Mouse (Mus musculus) splenic B cell, adult 2 months (primary cell): Measurements from ENCODE around the gene Vmn1r201.

Source experiments
- DNase-seq: peaks from one replicate; pipeline ENCODE4 v3.0.0-alpha.2; 2011; ENCODE audit warnings: low read depth, low spot score
- H3K27me3 ChIP-seq: 2 replicates; pipeline ENCODE4 v1.6.1; 2012; ENCODE audit warnings: mild to moderate bottlenecking, low read length, moderate library complexity, mixed read lengths; ENCODE audit not compliant: control insufficient read depth, poor library complexity, insufficient read depth, severe bottlenecking
- H3K36me3 ChIP-seq: 2 replicates; pipeline ENCODE4 v1.6.1; 2012; ENCODE audit warnings: mild to moderate bottlenecking, low read length, moderate library complexity, mixed read lengths; ENCODE audit not compliant: control insufficient read depth, poor library complexity, insufficient read depth, severe bottlenecking

Vmn1r201 gene

DNA sequence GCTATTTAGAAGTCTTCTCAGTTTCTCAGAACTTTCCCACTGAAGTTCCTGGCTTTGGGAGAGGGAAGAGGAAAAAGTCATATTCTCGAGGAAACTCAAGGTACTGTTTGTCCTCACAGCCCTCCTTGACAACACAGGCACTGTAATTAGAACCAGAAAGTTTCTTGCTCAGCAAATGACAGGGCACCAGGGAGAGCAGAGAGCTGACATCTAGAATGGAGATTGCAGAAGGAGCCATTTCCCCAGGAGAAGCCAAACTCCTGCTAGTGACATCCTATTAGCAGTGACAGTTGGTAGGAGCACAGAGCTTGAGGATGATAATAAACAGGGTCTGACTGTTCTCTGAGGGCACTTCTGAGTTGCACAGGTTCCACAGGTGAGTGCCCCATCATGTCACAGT lies at the start of gene Vmn1r201:
TSS of gene Vmn1r201 (plus strand) at position 301 of the 400 bp plus-strand sequence.
- no peaks in the 10 kb centered on the region for H3K36me3 ChIP-seq
- no peak for DNase-seq
- no peaks in the 10 kb centered on the region for H3K27me3 ChIP-seq

DNA sequence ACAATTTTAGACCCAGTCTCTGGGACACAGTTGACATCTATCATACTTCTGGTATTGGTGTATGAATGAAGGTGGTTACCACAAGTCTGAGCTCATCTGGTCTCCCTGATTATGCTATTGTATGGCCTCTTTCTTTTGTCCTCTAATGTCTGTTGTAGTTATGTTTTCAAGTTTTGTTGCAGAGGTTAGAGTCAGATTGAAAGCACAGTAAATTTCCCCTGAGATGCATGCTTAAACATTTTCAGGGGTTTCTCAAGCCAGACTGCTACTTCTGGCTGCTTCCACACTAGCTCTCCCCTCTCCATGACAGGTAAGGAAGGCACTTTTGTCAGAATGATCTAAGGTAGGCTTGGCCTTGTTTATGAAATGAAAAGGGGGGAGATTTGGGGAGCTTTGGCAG lies 16.6 kb upstream of the Vmn1r201 start:
- Histone ChIP-seq H3K36me3 (no peaks in the 10 kb centered on the region), H3K27me3 (no peaks in the 10 kb centered on the region)
- DNase-seq, result no peak

DNA sequence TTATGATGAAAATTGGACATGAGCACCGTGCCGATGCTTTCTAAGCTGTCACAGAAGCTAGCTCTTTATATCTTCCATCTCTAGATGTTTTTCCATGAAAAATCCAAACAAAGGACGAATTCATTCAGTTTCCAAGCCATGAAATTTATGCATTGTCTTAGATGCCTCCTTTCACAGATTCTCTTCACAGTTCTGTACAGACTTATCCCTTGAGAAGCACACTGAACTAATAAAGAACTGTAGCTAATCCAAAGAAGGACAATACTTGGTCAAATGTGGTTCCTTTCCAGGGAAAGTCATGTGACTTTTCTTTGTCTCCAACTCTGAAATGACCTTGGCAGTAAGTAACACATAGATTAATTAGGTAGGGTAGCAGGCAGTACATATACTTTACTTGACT lies 30.7 kb downstream of the Vmn1r201 start:
- no peak for DNase-seq
- no peaks in the 10 kb centered on the region for H3K36me3 ChIP-seq
- H3K27me3 ChIP-seq, result no peaks in the 10 kb centered on the region

DNA sequence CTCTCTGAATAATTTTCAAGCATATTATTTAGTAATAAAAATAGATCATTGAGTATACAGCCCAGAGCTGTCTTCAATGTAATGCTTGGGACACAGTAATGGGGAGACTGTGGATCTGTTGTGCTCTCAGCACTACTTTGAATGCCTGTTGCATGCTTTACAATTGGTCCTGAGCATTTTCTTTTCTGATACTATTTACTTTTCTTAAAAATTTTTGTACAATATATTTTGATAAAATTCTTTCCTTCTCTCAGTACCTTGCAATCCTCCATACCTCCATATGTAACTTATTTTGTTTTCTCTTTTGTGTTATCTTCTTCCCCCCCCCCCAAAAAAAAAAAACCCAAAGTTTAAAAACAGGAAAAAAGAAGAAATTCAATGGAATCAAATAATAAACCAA lies 33.6 kb downstream of the Vmn1r201 start, which contains the start of gene Vmn1r202:
TSS of gene Vmn1r202 (minus strand) at position 101 of the 400 bp plus-strand sequence.
- DNase-seq, result no peak
- Histone ChIP-seq H3K27me3 (no peaks in the 10 kb centered on the region), H3K36me3 (no peaks in the 10 kb centered on the region)

DNA sequence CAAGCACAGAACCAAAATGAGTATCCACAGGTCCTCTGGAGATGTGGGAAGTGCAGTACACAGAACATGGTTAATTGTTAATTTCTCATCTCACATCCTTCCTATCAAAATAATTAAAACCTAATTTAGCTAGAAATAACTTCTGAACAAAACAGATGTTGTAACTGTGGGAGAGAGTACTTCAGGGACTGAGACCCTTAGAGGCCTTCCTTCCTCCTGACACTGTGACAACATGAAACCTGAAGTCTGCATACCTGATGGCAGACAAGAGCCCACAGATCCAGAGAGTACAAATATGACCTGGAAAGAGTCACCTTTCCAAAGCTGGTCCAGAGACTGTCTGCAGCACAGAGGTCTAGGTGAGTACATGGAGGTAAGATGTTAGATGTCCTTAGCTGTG lies 46.1 kb downstream of the Vmn1r201 start, which contains the start of gene Vmn1r203:
TSS of gene Vmn1r203 (plus strand) at position 301 of the 400 bp plus-strand sequence.
- no peak for DNase-seq
- H3K36me3 ChIP-seq, result no peaks in the 10 kb centered on the region
- no peaks in the 10 kb centered on the region for H3K27me3 ChIP-seq
